Mouse (Mus musculus) large intestine, adult 2 months (tissue): Measurements from ENCODE around the gene Ssxb3. TPM values are rescaled to one million over a fixed set of nuclear protein-coding genes. Genes with fewer than 3 reads are reported as not detected.
"Not testable (repeated sequence)": the region's sequence is repeated elsewhere in the genome, so short reads cannot be mapped to it uniquely, and the experiment has no call there.

Source experiments
- DNase-seq: peaks from one replicate; pipeline ENCODE4 v3.0.0-alpha.2; 2012; ENCODE audit warnings: low read depth, low spot score
- WGBS: fragments of 180-500 bp; shearing (Covaris S2); methylation state at CpG from one replicate; pipeline ENCODE4 v1.1.7; 2018; 5-methylcytosine and 5-hydroxymethylcytosine counted together
- polyA plus RNA-seq: library from polyadenylated mRNA; depleted of rRNA; stranded (reverse); fragments of >200 nt; gene quantifications from 2 replicates; pipeline ENCODE4 v1.2.3, GENCODE M21; 2012; rRNA removed

Gene Ssxb3
- not detected in 2 replicates for polyA plus RNA-seq

- WGBS = 18% methylated on average over 1 of the region's 1 CpGs
- not testable (repeated sequence) for DNase-seq
These were observed at the start of gene Ssxb3 for GRCm38 (mm10) chrX:8591716-8592115. Gene Ssxb3, minus strand, starts transcription at chrX:8591816.

GRCm38 (mm10) chrX:8548155-8548554 lies 43.5 kb downstream of the Ssxb3 start, which contains the start of gene Ssxb6:
Gene Ssxb6, minus strand, starts transcription at chrX:8548255.
- DNase-seq = not testable (repeated sequence)
- 64% methylated on average over 4 of the region's 4 CpGs for WGBS

Other genes with a start within 250 kb of the Ssxb3 start
- not detected in 2 replicates for gene Ssxb9, start 224.8 kb downstream of the Ssxb3 start, polyA plus RNA-seq
- gene Ssxb1, start 178.5 kb downstream of the Ssxb3 start, polyA plus RNA-seq = not detected in 2 replicates
- not detected in 2 replicates for gene Ssxb2, start 130.1 kb downstream of the Ssxb3 start, polyA plus RNA-seq
- gene Gm14459, start 66.9 kb downstream of the Ssxb3 start, polyA plus RNA-seq = not detected in 2 replicates
- not detected in 2 replicates for gene Ssxb6, start 43.6 kb downstream of the Ssxb3 start, polyA plus RNA-seq
- not detected in 2 replicates for gene Ssxb8, start 99.0 kb upstream of the Ssxb3 start, polyA plus RNA-seq
- not detected in 2 replicates for gene Ssx9, start 156.6 kb upstream of the Ssxb3 start, polyA plus RNA-seq
- gene Ssxb5, start 211.9 kb upstream of the Ssxb3 start, polyA plus RNA-seq = not detected in 2 replicates